ENCODE assay signal across 9 mouse cellular contexts in genomic region chr1:189728784-189729115, GRCm38 (mm10). TPM values are rescaled to one million over a fixed set of nuclear protein-coding genes. Genes with fewer than 3 reads are reported as not detected.
DNase-seq lines count a peak whose midpoint lies in the region; ATAC-seq and TF ChIP-seq lines count a peak whose summit lies in the region.
"Had no signal": no experiment of that assay in that cellular context is flagged by ENCODE, and none has a peak within 500 bp of the region (broad histone marks: within the 10 kb centered on the region; RNA-seq: fewer than 3 reads in every experiment).

No protein-coding gene starts in this region.

- no peaks in the 10 kb centered on the region for H3K36me3 ChIP-seq in heart, embryonic 12.5 days
- H3K36me3 ChIP-seq in C2C12 (ENCODE audit: control insufficient read depth, insufficient read depth), result peaks cover 30% of the 10 kb centered on the region
- no peaks in the 10 kb centered on the region for H3K36me3 ChIP-seq in forebrain, embryonic 13.5 days (ENCODE audit: poor library complexity, severe bottlenecking)
- no peaks in the 10 kb centered on the region for H3K36me3 ChIP-seq in liver, embryonic 14.5 days (replicated peaks; ENCODE audit: control insufficient read depth, insufficient read depth, low read depth)

- H3K79me3 ChIP-seq in C2C12 (ENCODE audit: low read depth), result peaks cover 52% of the 10 kb centered on the region

- peak overlapping the region; percentile 79 for H3ac ChIP-seq in C2C12 (ENCODE audit: control insufficient read depth, insufficient read length, low read depth)

- ATAC-seq in heart, embryonic 12.5 days (ENCODE audit: insufficient number of reproducible peaks, low FRiP score), result no peak
- ATAC-seq in forebrain, embryonic 13.5 days, result no peak
- ATAC-seq in liver, embryonic 14.5 days (ENCODE audit: insufficient read depth), result no peak

- H3K79me2 ChIP-seq in C2C12 (ENCODE audit: control insufficient read depth, insufficient read depth), result peaks cover 57% of the 10 kb centered on the region

- H3K4me2 ChIP-seq in heart, embryonic 12.5 days, result peak overlapping the region; percentile 88
- peak overlapping the region; percentile 74 for H3K4me2 ChIP-seq in forebrain, embryonic 13.5 days
- H3K4me2 ChIP-seq in liver, embryonic 14.5 days (ENCODE audit: low read depth), result peak overlapping the region; percentile 53

- peak overlapping the region; percentile 87 for H3K9ac ChIP-seq in heart, embryonic 12.5 days
- H3K9ac ChIP-seq in forebrain, embryonic 13.5 days, result peak overlapping the region; percentile 65
- no peak overlapping the region for H3K9ac ChIP-seq in liver, embryonic 14.5 days (replicated peaks)

- H3K9me3 ChIP-seq in heart, embryonic 12.5 days (replicated peaks), result 0 out of 2 replicates have a peak, but pooled peaks cover 3% of the 10 kb centered on the region
- peaks cover 3% of the 10 kb centered on the region; the same call in 1 of the 2 replicates for H3K9me3 ChIP-seq in forebrain, embryonic 13.5 days (replicated peaks)
- no peaks in the 10 kb centered on the region for H3K9me3 ChIP-seq in liver, embryonic 14.5 days (ENCODE audit: control insufficient read depth, low read length)

- TF ChIP-seq CTCF in C2C12 (IDR thresholded peaks at IDR 0.05; ENCODE audit: control insufficient read depth, insufficient read depth, insufficient read length), result no peak
- no peak for TF ChIP-seq CTCF in liver, embryonic 14.5 days (IDR thresholded peaks at IDR 0.05; ENCODE audit: low read depth)

- H3K27me3 ChIP-seq in heart, embryonic 12.5 days (replicated peaks), result no peaks in the 10 kb centered on the region
- no peaks in the 10 kb centered on the region for H3K27me3 ChIP-seq in C2C12 (ENCODE audit: control insufficient read depth, insufficient read depth, insufficient read length)
- peaks cover 68% of the 10 kb centered on the region for H3K27me3 ChIP-seq in forebrain, embryonic 13.5 days
- H3K27me3 ChIP-seq in liver, embryonic 14.5 days (ENCODE audit: control insufficient read depth, insufficient read depth, low read length), result peaks cover 47% of the 10 kb centered on the region

- H3K27ac ChIP-seq in heart, embryonic 12.5 days (ENCODE audit: poor library complexity, severe bottlenecking), result peak overlapping the region; percentile 94
- no peak overlapping the region for H3K27ac ChIP-seq in forebrain, embryonic 13.5 days
- H3K27ac ChIP-seq in liver, embryonic 14.5 days, result no peak overlapping the region

- DNase-seq in heart, adult 9 months (ENCODE audit: low spot score in 2 of 2), result no peak
- no peak for DNase-seq in liver, embryonic 14.5 days (ENCODE audit: low read depth in 3 of 3, low spot score in 3 of 3)
- no peak for DNase-seq in ovary, postnatal 10 days (ENCODE audit: low spot score)
- no peak for DNase-seq in adipocyte (ENCODE audit: low spot score)
- DNase-seq in kidney, adult 8-10 months, result no peak
- DNase-seq: cerebellum, adult 11 months had no signal

- WGBS in heart, embryonic 12.5 days, result under 1% methylated on average over 15 of the region's 15 CpGs
- 0% methylated on average over 15 of the region's 15 CpGs for WGBS in forebrain, embryonic 13.5 days
- whole genome bisulfite sequencing in liver, embryonic 14.5 days (ENCODE audit: insufficient replicate concordance), result 3% methylated on average over 15 of the region's 15 CpGs

- TF ChIP-seq EP300 in liver, embryonic 14.5 days (IDR thresholded peaks at IDR 0.05; ENCODE audit: low read depth), result no peak

- H3K4me3 ChIP-seq in heart, embryonic 12.5 days, result peak overlapping the region; percentile 67
- H3K4me3 ChIP-seq in C2C12 (ENCODE audit: insufficient read depth, poor library complexity, severe bottlenecking), result peak overlapping the region; percentile 91
- H3K4me3 ChIP-seq in forebrain, embryonic 13.5 days, result peak overlapping the region; percentile 50
- peak overlapping the region; percentile 47 to 55 for H3K4me3 ChIP-seq in liver, embryonic 14.5 days (ENCODE audit: insufficient read depth in 1 of 2, low read depth in 2 of 2, low read length in 2 of 2)

- peaks cover 45% of the 10 kb centered on the region for H3K4me1 ChIP-seq in heart, embryonic 12.5 days (replicated peaks)
- H3K4me1 ChIP-seq in forebrain, embryonic 13.5 days, result peaks cover 17% of the 10 kb centered on the region
- no peaks in the 10 kb centered on the region for H3K4me1 ChIP-seq in liver, embryonic 14.5 days (replicated peaks; ENCODE audit: control insufficient read depth in 2 of 2, insufficient read depth in 2 of 2, low read length in 1 of 2)

TF ChIP-seq in C2C12, 6 proteins besides CTCF, POLR2A, EP300 and RAD21:
- TF ChIP-seq MYOD1 (IDR thresholded peaks at IDR 0.05; ENCODE audit: control insufficient read depth, insufficient read length, low read depth), result no peak
- TF ChIP-seq CEBPB (IDR thresholded peaks at IDR 0.05; ENCODE audit: low read depth), result no peak
- no peak for TF ChIP-seq USF1 (IDR thresholded peaks at IDR 0.05; ENCODE audit: low read depth)
- no peak for TF ChIP-seq MYOG (IDR thresholded peaks at IDR 0.05; ENCODE audit: control insufficient read depth, extremely low read depth, insufficient read length)
- TF ChIP-seq MAX (IDR thresholded peaks at IDR 0.05), result no peak
- TF ChIP-seq FOSL1 (IDR thresholded peaks at IDR 0.05; ENCODE audit: insufficient read depth, low read length, poor library complexity, severe bottlenecking), result no peak

RNA-seq across cellular contexts. Expression of gene Ptpn14, which starts 0.7 kb away (rescaled TPM):
- polyA plus RNA-seq in heart, embryonic 12.5 days (2016; fragmentation: Nextera tagmentation; extraction: Ambion mirVana), result 11.6 and 14.0 TPM in 2 replicates
- 23.4 TPM for polyA plus RNA-seq in C2C12 (2012; fragmentation: generic; extraction: Trizol)
- polyA plus RNA-seq in forebrain, embryonic 13.5 days (2015; fragmentation: Nextera tagmentation; extraction: Ambion mirVana), result 1.2 and 1.3 TPM in 2 replicates
- 0.39 and 0.50 TPM in 2 replicates for polyA plus RNA-seq in liver, embryonic 14.5 days (2012; rRNA removed)
- 0.22 and 0.30 TPM in 2 replicates for polyA plus RNA-seq in liver, embryonic 14.5 days (2014; fragmentation: Nextera tagmentation; extraction: Ambion mirVana)

RNA-seq across cellular contexts. Expression of gene Cenpf, which starts 40.9 kb away (rescaled TPM):
- 73.0 and 75.6 TPM in 2 replicates for polyA plus RNA-seq in heart, embryonic 12.5 days (2016; fragmentation: Nextera tagmentation; extraction: Ambion mirVana)
- 5.4 TPM for polyA plus RNA-seq in C2C12 (2012; fragmentation: generic; extraction: Trizol)
- polyA plus RNA-seq in forebrain, embryonic 13.5 days (2015; fragmentation: Nextera tagmentation; extraction: Ambion mirVana), result 119 and 123 TPM in 2 replicates
- polyA plus RNA-seq in liver, embryonic 14.5 days (2012; rRNA removed), result 5.0 and 12.0 TPM in 2 replicates
- polyA plus RNA-seq in liver, embryonic 14.5 days (2014; fragmentation: Nextera tagmentation; extraction: Ambion mirVana), result 43.2 and 45.4 TPM in 2 replicates
